Mouse (Mus musculus) ovary, postnatal 10 days (tissue): ENCODE measurements around the gene Tmem179.

ENCODE experiments used
- DNase-seq: peaks from one replicate; pipeline ENCODE4 v3.0.0; 2022; ENCODE audit warnings: low spot score

Gene Tmem179

GRCm38 (mm10) chr12:112463209-112463608, 53.3 kb downstream of the Tmem179 start:
- no peak for DNase-seq

DNA sequence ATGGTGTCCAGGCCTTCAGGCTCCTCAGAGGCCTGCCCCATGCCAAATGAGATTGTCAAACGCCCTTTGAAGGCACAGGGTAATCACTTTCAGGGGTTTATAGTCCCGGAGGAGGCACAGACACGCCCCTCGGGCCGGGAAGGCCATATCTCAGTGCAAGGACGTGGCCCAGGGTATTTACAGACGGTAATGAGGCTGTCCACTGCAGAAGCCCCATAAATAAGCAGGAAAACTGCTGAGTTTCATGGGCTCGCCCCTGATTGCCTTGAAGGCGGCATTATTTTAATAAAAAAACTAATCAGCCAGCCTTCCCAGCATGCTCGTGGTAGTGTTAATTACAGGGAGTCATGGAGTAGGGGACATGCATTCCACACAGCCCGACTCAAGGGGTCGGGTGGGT, 54.1 kb downstream of the Tmem179 start:
- DNase-seq = no peak

GRCm38 (mm10) chr12:112457839-112458238, 58.7 kb downstream of the Tmem179 start:
- no peak for DNase-seq

DNA sequence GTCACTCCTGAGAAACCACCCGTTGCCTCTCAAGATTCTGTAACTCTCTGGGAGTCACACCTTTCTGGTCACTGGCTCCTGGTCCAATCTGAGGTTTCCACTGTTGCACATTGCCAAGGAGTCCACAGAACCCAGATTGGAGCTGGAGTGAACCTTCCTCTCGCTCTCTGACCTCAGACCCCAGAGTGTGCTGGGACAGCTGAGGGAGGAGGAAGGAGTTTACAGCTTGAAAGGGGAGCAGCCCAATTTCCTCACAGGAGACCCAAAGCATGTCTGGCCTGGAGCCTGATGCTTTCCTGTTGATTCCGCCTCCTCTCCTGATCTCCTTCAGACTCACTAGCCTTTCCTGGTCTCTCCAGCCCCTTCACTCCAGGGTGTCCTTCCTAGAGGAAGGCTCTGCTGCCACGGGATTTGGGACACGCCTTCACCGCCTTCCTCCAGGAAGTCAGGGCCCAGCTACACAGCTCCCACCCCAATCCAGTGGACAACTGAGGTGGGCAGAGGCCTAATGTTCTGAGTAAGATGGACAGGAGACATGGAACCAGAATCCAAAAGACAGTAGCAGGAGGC, 60.3 kb downstream of the Tmem179 start:
- no peak for DNase-seq

GRCm38 (mm10) chr12:112451826-112452225, 64.7 kb downstream of the Tmem179 start:
- DNase-seq = no peak

DNA sequence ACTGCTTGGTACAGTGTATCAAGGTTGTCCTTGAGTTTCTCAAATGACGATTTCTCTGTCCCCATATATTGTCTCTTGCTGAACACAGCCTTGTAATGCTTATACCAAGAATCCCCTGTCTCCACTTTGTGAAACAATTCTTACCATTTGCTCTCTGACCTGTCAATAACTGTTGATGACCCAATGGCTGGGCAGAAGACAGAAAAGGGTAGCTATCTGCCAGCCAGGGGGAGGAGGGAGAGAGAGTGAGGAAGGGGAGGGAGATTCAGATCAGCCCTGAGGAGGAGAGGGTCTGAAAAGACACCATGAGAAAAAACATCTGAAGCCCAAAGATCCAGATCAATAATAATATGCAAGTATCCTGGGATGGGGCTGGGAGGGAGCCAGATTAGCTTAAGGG, 65.2 kb downstream of the Tmem179 start:
- no peak for DNase-seq

DNA sequence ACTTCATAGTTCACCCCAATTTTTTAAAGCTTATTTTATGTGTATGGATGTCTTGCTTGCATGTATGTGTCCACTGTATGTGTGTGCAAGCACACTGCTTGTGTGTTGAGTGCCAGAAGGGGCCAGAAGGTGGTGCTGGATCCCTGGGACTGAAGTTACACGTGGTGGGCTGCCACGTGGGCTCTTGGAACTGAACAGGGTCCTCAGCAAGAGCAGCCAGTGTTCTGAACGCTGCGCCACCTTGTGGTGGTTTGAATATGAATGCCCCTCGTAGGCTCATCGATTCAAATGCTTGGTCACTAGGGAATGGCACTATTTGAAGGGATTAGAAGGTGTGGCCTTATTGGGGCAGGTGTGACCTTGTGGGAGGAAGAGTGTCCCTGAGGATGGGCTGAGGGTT, 65.7 kb downstream of the Tmem179 start:
- no peak for DNase-seq
